Mouse (Mus musculus) cerebellum, adult 2 months (tissue): Measurements from ENCODE around the gene 1700088E04Rik. TPM values are rescaled to one million over a fixed set of nuclear protein-coding genes. Genes with fewer than 3 reads are reported as not detected.

Experiments used
- DNase-seq, 2 experiments: peaks; one replicate each; pipeline ENCODE4 v3.0.0; 2021
- H3K27ac ChIP-seq: fragments of 200-500 bp; 2 replicates; pipeline ENCODE4 v1.5.1; 2012; ENCODE audit warnings: low read length, control low read depth, inconsistent platforms; ENCODE audit not compliant: insufficient read depth
- H3K27me3 ChIP-seq: fragments of 200-500 bp; 2 replicates; pipeline ENCODE4 v1.6.1; 2012; ENCODE audit warnings: inconsistent platforms, mild to moderate bottlenecking, low read length, moderate library complexity; ENCODE audit not compliant: control insufficient read depth, insufficient read depth
- H3K4me1 ChIP-seq: fragments of 200-500 bp; 2 replicates; pipeline ENCODE4 v1.6.1; 2011; ENCODE audit warnings: low read length; ENCODE audit not compliant: control insufficient read depth, insufficient read depth
- H3K4me3 ChIP-seq: fragments of 200-500 bp; replicated peaks from 2 replicates; pipeline ENCODE3; 2011; ENCODE audit warnings: mild to moderate bottlenecking, low read depth, low read length, control low read depth; ENCODE audit not compliant: insufficient read depth
- CTCF ChIP-seq: fragments of 200-500 bp; IDR thresholded peaks from 2 replicates; pipeline ENCODE4 v1.5.1; 2011; ENCODE audit warnings: low read depth, mild to moderate bottlenecking, control low read depth, low read length, moderate library complexity, borderline replicate concordance; ENCODE audit not compliant: insufficient read depth
- POLR2A ChIP-seq: fragments of 200-500 bp; IDR thresholded peaks from 2 replicates; pipeline ENCODE4 v1.6.1; 2011; ENCODE audit warnings: low read length, control low read depth, borderline replicate concordance; ENCODE audit not compliant: insufficient read depth
- WGBS: fragments of 180-500 bp; shearing (Covaris S2); methylation state at CpG from one replicate; pipeline ENCODE4 v1.1.7; 2018; 5-methylcytosine and 5-hydroxymethylcytosine counted together
- polyA plus RNA-seq: library from polyadenylated mRNA; depleted of rRNA; stranded (reverse); fragments of >200 nt; gene quantifications from 2 replicates; pipeline ENCODE4 v1.2.3, GENCODE M21; 2012

The 1700088E04Rik gene
- polyA plus RNA-seq, 1 experiment: 6.7 TPM

DNA sequence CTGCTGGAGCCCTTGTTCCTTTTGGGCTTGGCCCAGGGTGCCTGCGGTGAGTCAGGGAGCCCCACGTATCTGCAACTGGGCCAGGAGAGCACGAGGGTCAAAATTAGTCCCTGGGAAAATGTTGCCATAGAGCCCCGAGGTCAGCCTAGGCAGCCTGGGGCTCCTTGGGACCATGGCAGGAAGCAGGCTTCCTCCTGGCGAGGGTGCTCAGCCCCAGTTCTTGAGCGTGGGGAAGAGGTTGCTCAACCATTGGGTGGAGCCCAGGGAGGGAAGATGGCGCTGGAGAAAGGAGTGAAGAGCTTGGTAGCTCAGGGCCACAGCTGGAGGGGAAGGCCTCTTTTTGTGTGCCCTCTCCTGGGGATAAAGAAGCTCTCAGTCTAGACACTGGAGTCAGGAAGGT is 21.2 kb upstream of the 1700088E04Rik start:
- Histone ChIP-seq H3K4me3 (no peak overlapping the region), H3K27ac (no peak overlapping the region), H3K27me3 (peaks cover 3% of the 10 kb centered on the region; the same call in 1 of the 2 replicates), H3K4me1 (peaks cover 9% of the 10 kb centered on the region)
- DNase-seq: no peak
- no peak for TF ChIP-seq CTCF
- TF ChIP-seq POLR2A: no peak
- 74% methylated on average over 7 of the region's 7 CpGs for WGBS

DNA sequence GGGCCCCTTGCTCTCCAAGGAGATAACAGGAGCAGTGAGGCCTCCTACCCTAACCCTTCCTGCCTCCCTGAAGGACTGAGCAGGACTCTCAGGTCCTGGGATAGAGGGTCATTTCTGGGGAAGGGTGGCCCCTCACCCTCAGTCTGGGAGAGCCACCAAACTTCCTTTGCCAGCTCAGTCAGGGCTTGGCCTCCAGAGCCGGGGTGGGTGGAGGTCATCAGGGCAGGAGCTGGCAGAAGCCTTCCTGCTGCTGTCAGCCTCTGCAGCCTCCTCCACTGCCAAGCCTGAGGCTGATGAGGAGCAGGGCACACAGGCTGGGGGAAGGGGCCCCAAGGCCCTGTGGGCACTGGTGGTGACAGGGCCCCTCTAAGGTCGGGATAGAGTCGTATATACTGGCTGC is 14.5 kb upstream of the 1700088E04Rik start:
- no peak overlapping the region for H3K4me3 ChIP-seq
- DNase-seq: no peak
- H3K27me3 ChIP-seq: no peaks in the 10 kb centered on the region
- no peaks in the 10 kb centered on the region for H3K4me1 ChIP-seq
- 23% methylated on average over 3 of the region's 3 CpGs for WGBS
- no peak for TF ChIP-seq CTCF
- TF ChIP-seq POLR2A: no peak
- no peak overlapping the region for H3K27ac ChIP-seq

DNA sequence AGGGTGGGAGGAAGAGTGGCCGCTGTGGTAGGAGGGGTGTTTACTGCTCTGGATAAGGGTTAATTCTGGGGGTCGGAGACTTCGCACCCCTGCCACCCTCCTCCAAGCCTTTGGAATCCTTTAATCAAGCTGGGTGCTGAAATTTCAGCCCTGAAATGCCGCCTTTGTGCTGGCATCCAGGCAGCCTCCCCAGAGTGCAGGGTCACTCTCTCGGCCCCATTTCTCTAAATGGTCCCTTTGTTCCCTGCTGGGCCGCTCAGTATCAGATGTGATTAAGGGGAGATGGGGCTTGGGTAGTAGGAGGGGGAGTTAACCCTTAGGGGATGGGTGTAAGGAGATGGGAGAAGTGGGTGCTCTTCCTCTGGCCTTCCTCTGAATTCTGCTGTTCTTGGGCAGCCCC is 11.7 kb upstream of the 1700088E04Rik start:
- Histone ChIP-seq H3K27ac (no peak overlapping the region; the same call in 1 of the 2 replicates), H3K4me1 (no peaks in the 10 kb centered on the region), H3K27me3 (no peaks in the 10 kb centered on the region), H3K4me3 (no peak overlapping the region)
- TF ChIP-seq POLR2A: no peak
- no peak for TF ChIP-seq CTCF
- 60% methylated on average over 6 of the region's 6 CpGs for WGBS
- DNase-seq: no peak

DNA sequence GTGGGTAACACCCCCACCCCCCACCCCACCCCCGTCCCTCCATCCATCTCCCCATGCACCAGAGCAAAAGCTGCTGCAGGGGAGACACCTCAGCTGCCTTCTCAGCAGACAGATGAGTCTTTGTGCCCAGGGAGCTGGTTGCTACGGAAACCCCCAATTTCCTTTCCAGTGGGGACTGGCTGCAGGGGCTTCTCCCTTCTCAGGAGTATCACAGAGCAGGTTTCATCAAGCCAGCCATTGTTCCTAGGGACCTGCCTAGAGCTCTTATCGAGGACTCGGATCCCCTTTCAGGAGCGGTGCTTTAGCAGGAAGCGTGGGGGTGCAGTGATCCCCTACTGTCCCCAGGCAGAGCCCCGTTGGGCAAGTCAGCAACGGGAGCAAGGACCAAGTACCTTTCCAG is 10.8 kb upstream of the 1700088E04Rik start:
- TF ChIP-seq CTCF (no peak), POLR2A (no peak)
- no peak for DNase-seq
- no peaks in the 10 kb centered on the region for H3K4me1 ChIP-seq
- WGBS: 66% methylated on average over 8 of the region's 8 CpGs
- no peak overlapping the region for H3K27ac ChIP-seq
- no peaks in the 10 kb centered on the region for H3K27me3 ChIP-seq
- H3K4me3 ChIP-seq: no peak overlapping the region

DNA sequence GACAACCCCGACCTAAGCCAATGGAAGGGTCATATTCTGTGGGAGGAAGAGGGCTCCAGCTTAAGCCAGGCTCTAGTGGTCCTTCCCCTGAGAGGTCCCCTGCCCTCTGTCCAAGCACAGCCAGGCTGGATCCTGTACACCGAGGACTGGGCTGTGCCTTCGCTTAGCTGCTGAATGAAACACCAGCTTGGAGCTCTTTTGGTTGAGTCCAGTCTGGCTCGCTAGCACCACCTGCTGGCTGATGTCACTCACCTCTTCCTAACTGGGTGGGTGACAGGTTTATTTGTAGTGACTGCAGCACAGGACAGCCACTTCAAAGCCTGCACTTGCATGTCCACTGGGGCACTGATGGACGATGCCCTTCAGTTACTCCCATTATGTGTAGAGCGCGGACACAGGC is 7.5 kb upstream of the 1700088E04Rik start:
- TF ChIP-seq CTCF: peak; percentile 93
- TF ChIP-seq POLR2A: no peak
- H3K27me3 ChIP-seq: no peaks in the 10 kb centered on the region
- no peaks in the 10 kb centered on the region for H3K4me1 ChIP-seq
- peak; percentile 71 to 84 for DNase-seq
- WGBS: 50% methylated on average over 7 of the region's 7 CpGs
- H3K4me3 ChIP-seq: no peak overlapping the region
- H3K27ac ChIP-seq: no peak overlapping the region

DNA sequence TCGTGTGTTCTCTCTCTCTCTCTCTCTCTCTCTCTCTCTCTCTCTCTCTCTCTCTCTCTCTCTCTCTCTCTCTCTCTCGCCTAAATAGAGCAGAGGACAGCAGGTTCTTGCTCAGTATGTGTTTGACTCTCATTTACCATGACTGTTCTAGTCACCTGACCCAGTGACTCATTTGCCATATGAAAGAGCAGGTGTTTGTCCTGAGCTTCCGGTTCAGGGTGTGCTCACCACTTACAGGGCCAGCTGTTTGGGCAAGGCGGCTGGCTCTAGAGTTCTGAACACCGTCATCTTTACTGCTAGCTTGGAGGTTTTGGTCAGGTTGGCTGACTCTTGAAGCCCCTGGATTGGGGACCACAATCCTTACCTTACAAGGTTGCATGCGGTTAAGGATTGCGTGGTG is 4.5 kb upstream of the 1700088E04Rik start:
- no peak for DNase-seq
- Histone ChIP-seq H3K27me3 (no peaks in the 10 kb centered on the region), H3K4me3 (no peak overlapping the region), H3K4me1 (no peaks in the 10 kb centered on the region), H3K27ac (no peak overlapping the region)
- 78% methylated on average over 7 of the region's 7 CpGs for WGBS
- TF ChIP-seq POLR2A (no peak), CTCF (no peak)

DNA sequence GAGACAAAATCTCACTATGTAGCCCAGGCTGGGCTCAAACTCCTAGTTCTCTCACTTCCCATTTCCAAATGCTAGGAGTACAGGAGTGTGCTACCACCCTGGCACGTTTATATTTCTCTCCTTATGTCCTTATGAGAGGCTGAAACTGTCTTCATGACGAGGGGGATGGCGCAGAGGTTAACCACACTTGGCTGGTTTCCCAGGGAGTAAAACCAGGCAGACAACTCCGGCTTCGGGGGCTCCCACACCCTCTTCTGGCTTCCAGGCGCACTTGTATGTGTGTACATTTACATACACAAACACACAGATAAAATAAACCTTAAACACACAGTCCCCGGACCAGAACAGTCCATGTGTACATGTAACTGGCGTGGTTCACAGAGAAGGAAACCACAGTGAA is 3.0 kb upstream of the 1700088E04Rik start:
- Histone ChIP-seq H3K4me1 (no peaks in the 10 kb centered on the region), H3K27ac (no peak overlapping the region), H3K27me3 (no peaks in the 10 kb centered on the region), H3K4me3 (no peak overlapping the region)
- TF ChIP-seq POLR2A (no peak), CTCF (no peak)
- no peak for DNase-seq
- WGBS: 51% methylated on average over 8 of the region's 8 CpGs

DNA sequence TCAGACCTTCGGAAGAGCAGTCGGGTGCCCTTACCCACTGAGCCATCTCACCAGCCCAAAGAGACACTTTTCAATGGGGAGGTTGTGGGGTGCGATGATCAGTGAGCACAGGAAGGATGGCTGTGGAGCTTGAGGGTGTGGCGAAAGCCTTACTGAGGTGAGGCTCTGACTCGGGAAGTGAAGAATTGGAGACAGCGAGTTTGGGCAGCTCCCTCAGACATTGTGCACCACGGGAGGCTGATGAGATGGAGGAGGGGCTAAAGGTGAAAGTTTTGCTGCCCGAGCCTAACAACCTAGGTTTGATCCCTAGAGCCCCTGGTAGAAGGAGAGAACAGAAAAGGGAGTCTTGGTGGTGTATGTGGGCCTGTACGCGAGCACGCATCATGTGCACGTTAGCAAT is 2.3 kb upstream of the 1700088E04Rik start:
- Histone ChIP-seq H3K27ac (no peak overlapping the region), H3K27me3 (no peaks in the 10 kb centered on the region), H3K4me1 (no peaks in the 10 kb centered on the region), H3K4me3 (no peak overlapping the region)
- DNase-seq: no peak
- 78% methylated on average over 12 of the region's 12 CpGs for WGBS
- TF ChIP-seq CTCF (no peak), POLR2A (no peak)
